Mouse (Mus musculus) thymus, adult 2 months (tissue): ENCODE measurements around the gene Igsf21. TPM values are rescaled to one million over a fixed set of nuclear protein-coding genes. Genes with fewer than 3 reads are reported as not detected.

ENCODE experiments used
- DNase-seq: peaks from one replicate; pipeline ENCODE4 v3.0.0; 2021
- H3K27ac ChIP-seq: fragments of 200-500 bp; 2 replicates; pipeline ENCODE4 v1.5.1; 2012; ENCODE audit warnings: low read length, control low read depth; ENCODE audit not compliant: control insufficient read depth, insufficient read depth
- H3K27me3 ChIP-seq: fragments of 200-500 bp; 2 replicates; pipeline ENCODE4 v1.6.1; 2012; ENCODE audit warnings: mild to moderate bottlenecking, low read length, moderate library complexity, mixed read lengths; ENCODE audit not compliant: control insufficient read depth, insufficient read depth
- H3K36me3 ChIP-seq: fragments of 200-500 bp; 2 replicates; pipeline ENCODE4 v1.6.1; 2012; ENCODE audit warnings: mild to moderate bottlenecking, low read length, moderate library complexity; ENCODE audit not compliant: control insufficient read depth, insufficient read depth
- H3K4me1 ChIP-seq: fragments of 200-500 bp; replicated peaks from 2 replicates; pipeline ENCODE4 v1.6.1; 2012; ENCODE audit warnings: low read length; ENCODE audit not compliant: control insufficient read depth, insufficient read depth
- H3K4me3 ChIP-seq: fragments of 200-500 bp; 2 replicates; pipeline ENCODE4 v1.5.1; 2012; ENCODE audit warnings: mild to moderate bottlenecking, low read length, control low read depth, moderate library complexity; ENCODE audit not compliant: control insufficient read depth, insufficient read depth
- CTCF ChIP-seq: fragments of 200-500 bp; IDR thresholded peaks from 2 replicates; pipeline ENCODE4 v1.5.1; 2012; ENCODE audit warnings: mild to moderate bottlenecking, control low read depth, low read length, moderate library complexity, borderline replicate concordance; ENCODE audit not compliant: control insufficient read depth, poor library complexity, insufficient read depth; ENCODE audit errors: extremely low read depth
- POLR2A ChIP-seq: fragments of 200-500 bp; IDR thresholded peaks from 2 replicates; pipeline ENCODE4 v1.6.1; 2012; ENCODE audit warnings: mild to moderate bottlenecking, low read length, control low read depth, moderate library complexity; ENCODE audit not compliant: control insufficient read depth, poor library complexity, insufficient read depth; ENCODE audit errors: extremely low read depth
- WGBS: fragments of 180-500 bp; shearing (Covaris S2); methylation state at CpG from one replicate; pipeline ENCODE4 v1.1.7; 2018; 5-methylcytosine and 5-hydroxymethylcytosine counted together
- polyA plus RNA-seq: library from polyadenylated mRNA; depleted of rRNA; stranded (reverse); fragments of >200 nt; gene quantifications from 2 replicates; pipeline ENCODE4 v1.2.3, GENCODE M21; 2012

The Igsf21 gene
- polyA plus RNA-seq, 1 experiment, result 1.0 TPM

DNA sequence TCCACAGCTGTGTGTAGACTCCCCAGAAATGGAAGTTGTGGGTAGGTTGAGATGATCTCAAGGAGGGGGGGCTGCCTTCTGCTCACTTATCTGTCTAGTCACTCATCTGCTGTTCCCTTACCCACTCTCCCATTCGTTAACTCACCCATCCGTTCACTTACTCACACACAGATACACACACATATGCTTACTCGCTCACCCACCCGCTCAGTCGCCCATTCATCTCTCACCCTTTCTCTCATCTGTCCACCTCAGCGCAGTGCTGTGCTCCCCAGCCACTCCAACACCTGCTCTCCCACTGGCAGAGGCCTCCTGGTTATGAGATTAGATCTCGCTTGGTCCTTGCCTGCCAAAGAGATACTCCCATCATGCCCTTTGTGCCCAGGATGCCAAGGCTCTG is 22.1 kb downstream of the Igsf21 start:
- no peak overlapping the region for H3K27ac ChIP-seq
- WGBS, result 88% methylated on average over 7 of the region's 7 CpGs

GRCm38 (mm10) chr4:140223067-140223466 is 23.5 kb downstream of the Igsf21 start:
- no peak overlapping the region for H3K27ac ChIP-seq
- 44% methylated on average over 12 of the region's 12 CpGs for WGBS
- DNase-seq, result no peak
- TF ChIP-seq POLR2A (no peak), CTCF (no peak)
- no peaks in the 10 kb centered on the region for H3K4me1 ChIP-seq
- no peaks in the 10 kb centered on the region for H3K27me3 ChIP-seq
- no peaks in the 10 kb centered on the region for H3K36me3 ChIP-seq
- H3K4me3 ChIP-seq, result no peak overlapping the region

More for the DNA sequence above, 22.1 kb downstream of the Igsf21 start:
- no peak for DNase-seq
- Histone ChIP-seq H3K4me1 (no peaks in the 10 kb centered on the region), H3K4me3 (no peak overlapping the region), H3K27me3 (no peaks in the 10 kb centered on the region), H3K36me3 (no peaks in the 10 kb centered on the region)
- no peak for TF ChIP-seq CTCF

DNA sequence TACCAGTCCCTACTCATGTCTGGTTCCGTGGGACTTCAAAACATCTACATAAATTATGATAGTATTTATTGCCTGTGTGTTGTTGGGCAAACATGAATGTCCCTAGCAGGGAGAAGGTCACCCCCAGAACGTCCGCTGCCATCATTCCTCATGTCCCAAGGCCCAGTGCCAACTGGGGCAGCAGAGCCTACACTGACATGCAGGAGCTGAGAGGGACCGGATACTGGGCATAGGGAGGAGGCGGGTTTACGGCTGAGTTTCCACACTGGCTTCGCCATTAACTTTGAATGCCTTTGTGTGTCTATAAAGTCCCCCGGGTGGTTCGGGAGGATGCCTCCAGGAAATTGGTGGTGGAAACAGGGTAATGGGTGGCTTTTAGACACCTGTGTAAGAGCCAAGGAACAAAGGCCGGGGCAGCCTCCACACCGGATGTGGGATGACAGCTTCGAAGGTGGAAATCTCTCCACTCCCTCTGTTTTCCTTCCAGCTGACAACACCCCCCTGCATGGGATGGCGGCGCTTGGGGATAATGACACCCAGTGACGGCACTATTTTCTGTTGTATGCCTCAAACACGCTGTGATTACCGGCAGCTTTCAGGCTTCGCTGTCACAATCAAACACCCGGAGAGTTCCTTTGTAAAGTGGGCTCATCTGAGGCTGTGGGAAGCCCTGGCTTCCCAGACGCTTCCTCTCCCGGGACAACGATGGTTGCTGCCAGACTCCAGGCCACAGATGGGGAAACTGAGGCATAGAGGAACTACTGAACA is 26.1 kb downstream of the Igsf21 start:
- TF ChIP-seq POLR2A (no peak), CTCF (no peak)
- no peak overlapping the region for H3K4me3 ChIP-seq
- WGBS, result 66% methylated on average over 22 of the region's 22 CpGs

DNA sequence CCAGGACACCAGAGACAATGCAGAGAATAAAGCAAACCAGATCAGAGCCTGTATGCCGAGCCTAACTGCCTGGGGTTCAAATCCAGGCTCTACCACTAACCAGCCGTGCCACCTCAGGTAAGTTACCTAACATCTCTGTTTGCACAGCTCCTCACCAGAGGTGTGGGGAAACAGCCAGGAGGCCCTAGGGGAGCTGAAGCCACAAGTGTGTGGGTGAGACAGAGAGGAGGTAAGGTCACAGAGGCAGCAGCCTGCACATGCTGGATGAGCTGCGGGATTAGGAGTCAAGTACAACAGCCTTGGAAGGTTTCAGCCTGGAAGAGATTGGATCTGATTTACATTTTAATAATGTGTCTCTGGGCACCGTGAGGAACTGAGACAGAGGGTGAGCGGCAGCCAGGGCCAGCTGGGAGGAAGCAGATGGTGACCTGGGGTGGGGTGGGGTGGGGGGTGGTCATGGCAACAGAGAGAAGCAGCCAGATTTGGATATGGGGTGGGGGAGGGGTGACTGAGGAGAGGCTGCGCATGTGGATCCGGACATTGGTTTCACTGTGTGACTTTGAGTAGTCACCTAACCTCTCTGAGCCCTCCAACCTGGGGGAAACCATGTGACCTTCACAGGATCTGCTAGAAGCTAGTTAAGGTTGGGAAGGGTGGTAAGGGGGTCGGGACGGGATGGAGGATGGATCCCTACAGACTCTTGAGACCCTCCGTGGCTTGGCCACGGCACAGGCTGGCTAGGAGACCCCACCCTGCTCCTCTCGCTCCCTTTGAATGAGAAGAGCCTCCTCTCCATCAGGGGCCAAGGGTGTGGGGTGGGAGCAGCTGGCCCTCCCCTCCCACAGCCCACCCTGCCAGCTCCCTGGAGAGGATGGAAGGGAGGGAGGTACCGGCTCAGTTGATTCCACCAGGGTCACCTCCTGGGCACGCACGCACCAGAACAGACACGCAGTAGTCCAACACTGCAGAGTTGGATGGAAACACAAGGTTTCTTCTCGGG is 27.4 kb downstream of the Igsf21 start:
- TF ChIP-seq CTCF, result no peak
- no peak for TF ChIP-seq POLR2A
- WGBS, result 67% methylated on average over 17 of the region's 17 CpGs
- Histone ChIP-seq H3K4me1 (no peaks in the 10 kb centered on the region), H3K27ac (no peak overlapping the region), H3K4me3 (no peak overlapping the region), H3K36me3 (no peaks in the 10 kb centered on the region), H3K27me3 (no peaks in the 10 kb centered on the region)
- DNase-seq, result no peak

More for the DNA sequence above, 26.1 kb downstream of the Igsf21 start:
- Histone ChIP-seq H3K27ac (no peak overlapping the region), H3K27me3 (no peaks in the 10 kb centered on the region), H3K4me1 (no peaks in the 10 kb centered on the region), H3K36me3 (no peaks in the 10 kb centered on the region)
- no peak for DNase-seq

GRCm38 (mm10) chr4:140218384-140218783 is 28.2 kb downstream of the Igsf21 start:
- WGBS, result 97% methylated on average over 5 of the region's 5 CpGs
- no peaks in the 10 kb centered on the region for H3K36me3 ChIP-seq
- DNase-seq, result no peak
- no peak overlapping the region for H3K27ac ChIP-seq
- no peaks in the 10 kb centered on the region for H3K4me1 ChIP-seq
- no peaks in the 10 kb centered on the region for H3K27me3 ChIP-seq
- TF ChIP-seq CTCF (no peak), POLR2A (no peak)
- no peak overlapping the region for H3K4me3 ChIP-seq

DNA sequence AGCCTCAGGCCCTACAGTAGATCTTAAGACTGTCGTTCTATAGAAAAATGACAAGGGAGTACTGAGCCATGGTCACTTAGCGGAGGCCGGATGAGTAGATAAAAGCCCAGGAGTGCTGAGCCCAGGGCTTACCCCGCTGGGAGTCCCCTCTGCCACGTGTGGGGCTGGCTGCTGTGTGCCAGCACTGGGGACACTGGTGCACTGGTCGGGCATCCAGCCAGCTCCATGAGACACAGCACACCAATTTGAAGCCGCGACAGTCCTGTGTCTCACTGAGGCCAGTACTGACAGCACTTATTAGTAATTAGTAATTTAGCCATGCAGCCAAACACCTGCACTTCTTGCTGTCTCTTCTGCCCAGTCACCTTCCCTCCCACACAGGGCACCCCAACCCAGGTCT is 28.6 kb downstream of the Igsf21 start:
- Histone ChIP-seq H3K27me3 (no peaks in the 10 kb centered on the region), H3K4me1 (no peaks in the 10 kb centered on the region), H3K4me3 (no peak overlapping the region), H3K27ac (no peak overlapping the region), H3K36me3 (no peaks in the 10 kb centered on the region)
- 89% methylated on average over 8 of the region's 8 CpGs for WGBS
- TF ChIP-seq POLR2A, result no peak
- TF ChIP-seq CTCF, result no peak
- no peak for DNase-seq
